Mouse (Mus musculus): ENCODE measurements around the gene Mfsd12.

Mfsd12 gene

DNA sequence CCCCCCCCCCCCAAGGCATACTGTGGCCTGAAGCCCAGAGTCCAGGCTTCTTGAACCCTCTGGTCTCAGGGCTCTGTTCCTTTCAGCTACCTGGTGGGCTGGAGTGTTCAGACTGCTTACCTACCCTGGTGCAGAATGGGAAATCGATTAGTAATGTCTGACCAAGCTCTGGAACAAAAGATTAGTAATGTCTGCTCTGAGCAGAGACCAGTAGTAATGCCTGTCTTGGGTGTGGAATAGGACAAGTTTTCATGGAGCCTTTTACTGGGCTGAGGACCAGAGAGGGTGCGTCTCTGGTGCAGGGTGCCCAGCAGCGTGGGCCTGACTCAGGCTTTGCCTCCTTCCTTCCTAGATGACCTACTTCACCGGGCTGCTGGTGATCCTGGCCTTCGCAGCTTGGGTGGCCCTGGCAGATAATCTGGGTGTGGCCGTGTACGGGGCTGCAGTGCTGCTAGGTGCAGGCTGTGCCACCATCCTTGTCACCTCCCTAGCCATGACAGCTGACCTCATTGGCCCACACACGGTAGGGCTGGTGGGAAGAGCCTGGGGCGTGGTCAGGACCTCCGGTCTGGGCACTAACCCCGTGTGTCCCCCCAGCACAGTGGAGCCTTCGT, 5.2 kb downstream of the Mfsd12 start:
- TF ChIP-seq GATA4 (IDR thresholded peaks at IDR 0.05; ENCODE audit: insufficient replicate concordance, low read length): no peak

DNA sequence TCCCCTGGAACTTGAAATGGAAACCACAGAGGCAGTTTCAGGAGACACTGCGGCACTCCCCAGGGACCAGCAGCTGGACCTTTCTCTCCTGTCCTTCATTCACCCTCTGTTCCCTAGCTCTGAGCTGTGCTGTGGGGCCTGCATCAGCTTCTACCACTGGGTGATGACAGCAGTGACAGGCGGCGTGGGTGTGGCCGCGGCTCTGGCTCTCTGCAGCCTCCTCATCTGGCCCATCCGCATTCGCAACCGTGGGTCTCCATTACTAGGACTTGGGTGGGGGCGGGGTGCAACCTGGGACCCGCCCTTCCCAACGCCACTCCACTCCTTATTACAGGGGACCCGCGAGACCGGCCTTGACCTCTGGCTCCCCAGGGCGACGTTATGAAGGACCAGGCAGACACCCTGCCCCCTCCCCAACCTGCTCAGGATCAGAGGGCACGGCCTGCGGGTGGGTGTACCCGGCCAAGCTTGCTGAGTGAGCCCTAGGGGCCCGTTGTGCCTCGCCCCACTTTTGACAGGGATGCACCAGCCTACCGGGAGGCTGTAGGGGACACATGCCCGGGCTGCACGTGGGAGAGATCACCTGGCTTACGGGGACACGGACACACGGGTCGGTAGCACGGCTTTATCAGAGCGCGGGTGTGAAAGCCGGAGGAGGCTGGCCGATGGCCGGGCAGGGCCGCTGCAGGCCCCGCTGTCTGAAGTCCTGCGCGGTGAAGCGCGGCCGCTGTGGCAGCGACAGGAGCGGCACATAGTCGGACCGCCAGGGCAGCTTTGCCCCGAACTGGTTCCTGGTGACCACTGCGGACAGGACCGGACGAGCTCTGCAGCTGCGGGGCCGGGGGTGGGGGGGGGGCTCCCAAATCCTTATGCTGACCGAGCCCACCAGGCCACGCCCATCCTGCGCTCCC, 6.4 kb downstream of the Mfsd12 start:
- TF ChIP-seq GATA4 (IDR thresholded peaks at IDR 0.05; ENCODE audit: insufficient replicate concordance, low read length): no peak

DNA sequence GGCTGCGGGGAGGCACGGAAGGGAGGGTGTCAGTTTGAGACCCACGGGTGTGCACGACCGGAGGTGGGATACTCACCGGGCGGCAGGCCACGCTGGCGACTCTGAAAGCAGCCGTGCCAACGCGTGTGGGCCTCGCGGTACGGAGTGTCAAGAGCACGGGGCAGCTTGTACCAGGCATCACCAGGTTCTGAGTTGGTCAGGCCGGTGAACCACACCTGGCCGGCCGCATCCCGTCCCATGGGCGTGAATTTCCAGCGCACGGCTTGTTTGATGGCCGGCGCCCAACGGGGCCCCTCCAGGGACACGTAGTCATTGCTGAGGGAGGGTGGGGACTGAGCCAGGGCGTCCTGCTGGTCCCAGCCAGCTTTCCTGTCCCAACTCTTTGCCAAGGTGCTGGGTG, 7.4 kb downstream of the Mfsd12 start:
- TF ChIP-seq GATA4 (IDR thresholded peaks at IDR 0.05; ENCODE audit: insufficient replicate concordance, low read length): no peak

- no peak for TF ChIP-seq GATA4 (IDR thresholded peaks at IDR 0.05; ENCODE audit: insufficient replicate concordance, low read length)
Observed at GRCm38 (mm10) chr10:81365073-81365472, 7.8 kb downstream of the Mfsd12 start.

GRCm38 (mm10) chr10:81365672-81366476, 8.6 kb downstream of the Mfsd12 start, which contains the start of gene 4930404N11Rik:
Gene 4930404N11Rik, minus strand, starts transcription at chr10:81365816.
- TF ChIP-seq GATA4 (IDR thresholded peaks at IDR 0.05; ENCODE audit: insufficient replicate concordance, low read length): no peak

DNA sequence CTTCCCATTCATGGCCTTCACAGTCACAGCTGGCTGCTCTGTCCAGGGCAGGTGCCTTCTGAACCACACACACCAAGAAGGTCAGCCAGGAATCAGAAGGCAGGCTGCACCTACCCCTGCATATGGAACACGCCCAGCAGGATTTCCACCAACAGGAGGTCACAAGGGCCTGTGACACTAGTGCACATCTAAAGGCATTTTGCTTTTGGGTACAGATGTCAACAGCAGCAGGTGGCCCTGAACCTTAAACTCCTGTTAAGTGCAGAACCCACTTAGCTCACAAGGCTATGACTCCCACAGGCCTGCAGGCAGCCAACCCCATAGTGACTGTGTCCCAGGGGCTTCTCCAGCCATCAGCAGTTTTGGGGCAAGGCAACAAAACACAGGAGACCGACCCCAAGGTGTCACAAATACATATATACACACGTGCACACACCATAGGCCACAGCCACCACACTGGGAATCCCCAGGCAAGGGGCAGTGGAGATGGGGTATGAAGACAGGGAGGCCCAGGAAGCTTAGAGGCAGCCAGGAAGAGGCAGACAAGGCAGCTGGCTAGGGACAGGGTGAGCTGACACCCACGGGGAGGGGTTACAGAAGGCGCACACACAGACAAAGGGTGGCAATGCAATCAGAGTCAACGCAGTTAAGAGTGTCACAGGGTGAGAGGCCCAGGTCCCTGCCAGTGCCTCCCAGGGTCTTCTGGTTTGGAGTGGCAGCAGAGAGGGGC, 9.4 kb downstream of the Mfsd12 start:
- TF ChIP-seq GATA4 (IDR thresholded peaks at IDR 0.05; ENCODE audit: insufficient replicate concordance, low read length): no peak

DNA sequence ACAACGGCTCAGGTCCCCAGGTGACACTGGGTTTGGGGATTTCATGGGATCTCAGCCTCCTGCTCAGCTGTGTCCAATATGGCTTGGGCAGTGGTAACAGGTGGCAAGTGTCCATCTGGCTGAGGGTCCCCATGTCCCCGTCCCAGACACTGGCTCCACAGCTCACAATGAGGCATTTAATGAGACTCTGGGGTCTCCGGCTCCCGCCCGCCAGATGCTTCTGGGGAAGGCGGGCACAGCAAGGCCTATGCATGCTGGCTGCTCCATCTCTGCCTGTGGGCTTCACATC, 9.9 kb downstream of the Mfsd12 start:
- no peak for TF ChIP-seq GATA4 (IDR thresholded peaks at IDR 0.05; ENCODE audit: insufficient replicate concordance, low read length)

GRCm38 (mm10) chr10:81375322-81375721, 18.0 kb downstream of the Mfsd12 start:
- no peak for TF ChIP-seq GATA4 (IDR thresholded peaks at IDR 0.05; ENCODE audit: insufficient replicate concordance, low read length)

- TF ChIP-seq GATA4 (IDR thresholded peaks at IDR 0.05; ENCODE audit: insufficient replicate concordance, low read length): no peak
Observed at GRCm38 (mm10) chr10:81376561-81377361, 19.5 kb downstream of the Mfsd12 start.

DNA sequence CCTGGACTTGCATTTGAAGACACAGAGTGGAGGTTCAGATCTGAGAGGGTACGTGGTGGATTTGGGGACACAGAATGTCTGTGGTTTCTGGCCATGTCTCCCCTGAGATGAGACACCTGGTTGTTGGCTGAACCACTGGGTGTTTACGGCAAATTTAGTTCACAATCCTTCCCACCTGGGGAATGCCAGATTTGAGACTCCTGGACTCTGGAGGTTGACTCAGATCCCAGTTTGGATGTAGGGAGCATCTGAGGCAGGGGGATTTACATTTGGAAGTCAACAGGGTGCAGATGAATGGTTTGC, 20.0 kb downstream of the Mfsd12 start:
- TF ChIP-seq GATA4 (IDR thresholded peaks at IDR 0.05; ENCODE audit: insufficient replicate concordance, low read length): no peak

DNA sequence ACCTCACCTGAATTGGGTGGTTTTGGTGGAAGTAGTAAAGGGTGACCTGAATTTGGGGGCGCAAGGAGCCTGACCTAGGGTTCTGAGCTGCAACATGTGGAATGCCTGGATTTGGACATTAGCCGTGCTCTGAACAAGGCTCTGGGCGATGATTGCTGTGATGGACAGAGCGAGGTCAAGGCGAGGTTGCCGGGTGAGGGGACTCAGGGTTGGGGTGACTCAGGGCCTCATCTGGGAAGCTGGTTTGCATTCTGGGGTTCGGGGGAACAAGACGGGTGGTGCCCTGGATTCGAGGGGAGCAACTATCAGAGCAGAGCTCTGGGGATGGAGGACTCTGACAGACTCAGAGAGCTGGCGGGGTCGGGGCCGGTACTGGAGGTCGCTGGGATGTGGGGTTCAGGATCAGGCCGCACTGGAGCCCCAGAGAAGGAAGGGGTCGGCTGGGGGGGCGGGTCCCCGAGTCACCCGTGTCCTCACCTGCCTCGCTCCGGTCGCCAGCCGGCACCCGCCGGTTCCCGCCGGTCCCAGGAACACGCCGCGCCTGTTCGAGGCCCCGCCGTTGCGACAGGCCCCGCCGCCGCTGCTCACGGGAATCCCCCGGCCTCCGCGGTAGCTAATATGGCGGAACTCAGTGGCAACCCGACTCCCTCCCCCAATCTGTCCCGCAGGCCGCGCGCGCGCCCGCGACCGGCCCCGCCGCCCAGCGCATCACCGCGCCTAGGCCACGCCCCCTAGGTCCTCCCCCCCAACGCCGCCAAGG, 20.7 kb downstream of the Mfsd12 start, which contains the start of gene Fzr1:
Gene Fzr1, minus strand, starts transcription at position 724 of the 760 bp plus-strand sequence.
- 0 out of 2 replicates have a peak, but pooled peaks have one; percentile 45 for TF ChIP-seq GATA4 (IDR thresholded peaks at IDR 0.05; ENCODE audit: insufficient replicate concordance, low read length)

DNA sequence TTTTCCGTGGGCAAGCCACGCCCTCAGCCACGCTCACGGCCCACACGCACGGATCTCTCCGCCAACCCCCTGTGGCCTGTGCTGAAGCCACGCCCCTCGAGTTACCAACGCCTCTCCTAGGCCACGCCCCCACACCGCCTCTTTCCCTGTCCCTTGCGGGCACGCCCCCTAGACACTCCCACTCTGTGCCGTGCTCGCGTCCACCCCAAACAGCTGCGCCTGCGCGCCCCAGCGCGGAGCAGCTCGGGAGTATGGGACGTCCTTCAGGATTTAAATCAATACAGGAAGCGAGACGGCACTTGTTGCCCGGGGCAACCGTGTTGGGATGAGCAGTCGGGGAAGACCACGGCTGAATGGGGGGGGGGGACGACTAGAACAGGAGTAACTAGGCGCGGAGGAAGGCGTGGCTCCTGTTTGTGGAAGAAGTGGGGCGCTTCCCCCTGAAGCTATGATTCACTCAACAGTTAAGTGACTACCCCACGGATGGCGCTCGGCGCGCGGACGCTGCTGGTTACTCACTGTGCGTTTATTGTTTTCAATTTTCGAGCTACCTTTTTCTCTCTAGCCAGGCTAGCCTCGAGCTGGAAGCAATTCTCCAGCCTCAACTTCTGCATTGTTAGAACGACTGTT, 21.4 kb downstream of the Mfsd12 start:
- TF ChIP-seq GATA4 (IDR thresholded peaks at IDR 0.05; ENCODE audit: insufficient replicate concordance, low read length): peak; percentile 3; the same call in 1 of the 2 replicates

- TF ChIP-seq GATA4 (IDR thresholded peaks at IDR 0.05; ENCODE audit: insufficient replicate concordance, low read length): no peak
Observed at GRCm38 (mm10) chr10:81379183-81379553, 21.9 kb downstream of the Mfsd12 start.
